Mouse (Mus musculus) hematopoietic multipotent progenitor cell, adult 10-12 weeks (in vitro differentiated cells): ENCODE data around the gene Atp6v1g3. TPM values are rescaled to one million over a fixed set of nuclear protein-coding genes. Genes with fewer than 3 reads are reported as not detected.

ENCODE experiments used
- polyA plus RNA-seq: library from polyadenylated mRNA; stranded (reverse); fragments of >175 nt; gene quantifications from 2 replicates; pipeline ENCODE4 v1.2.3, GENCODE M21; 2012; ENCODE audit warnings: low replicate concordance

Gene Atp6v1g3
- not detected in 2 replicates for polyA plus RNA-seq

GRCm38 (mm10) chr1:138273438-138273837, at the start of gene Atp6v1g3:
Gene Atp6v1g3, plus strand, starts transcription at chr1:138273738.

Other genes with a start within 250 kb of the Atp6v1g3 start
- gene Ptprc, start 98.0 kb upstream of the Atp6v1g3 start, polyA plus RNA-seq = 304 and 407 TPM in 2 replicates